Mouse (Mus musculus): ENCODE data around the gene Gck.

The Gck gene

GRCm38 (mm10) chr11:5913936-5914335 is 35.9 kb downstream of the Gck start:
- no peak for DNase-seq (ENCODE audit: inconsistent age in 2 of 2, low spot score in 1 of 2)

GRCm38 (mm10) chr11:5913256-5913655 is 36.6 kb downstream of the Gck start:
- no peak for DNase-seq (ENCODE audit: inconsistent age in 2 of 2, low spot score in 1 of 2)

- DNase-seq (ENCODE audit: inconsistent age in 2 of 2, low spot score in 1 of 2) = peak; percentile 45 to 82
Observed at GRCm38 (mm10) chr11:5912635-5913034, 37.2 kb downstream of the Gck start.

- no peak for DNase-seq (ENCODE audit: inconsistent age in 2 of 2, low spot score in 1 of 2)
Observed at GRCm38 (mm10) chr11:5908642-5909041, 41.2 kb downstream of the Gck start.

- no peak for DNase-seq (ENCODE audit: inconsistent age in 2 of 2, low spot score in 1 of 2)
Observed at GRCm38 (mm10) chr11:5907096-5907495, 42.8 kb downstream of the Gck start.

GRCm38 (mm10) chr11:5905778-5906518 is 43.9 kb downstream of the Gck start:
- DNase-seq (ENCODE audit: inconsistent age in 2 of 2, low spot score in 1 of 2) = no peak

GRCm38 (mm10) chr11:5904871-5905270 is 45.0 kb downstream of the Gck start:
- DNase-seq (ENCODE audit: inconsistent age in 2 of 2, low spot score in 1 of 2) = no peak

- no peak for DNase-seq (ENCODE audit: inconsistent age in 2 of 2, low spot score in 1 of 2)
Observed at GRCm38 (mm10) chr11:5904357-5904756, 45.5 kb downstream of the Gck start.

GRCm38 (mm10) chr11:5903844-5904243 is 46.0 kb downstream of the Gck start:
- no peak for DNase-seq (ENCODE audit: inconsistent age in 2 of 2, low spot score in 1 of 2)

- no peak for DNase-seq (ENCODE audit: inconsistent age in 2 of 2, low spot score in 1 of 2)
Observed at GRCm38 (mm10) chr11:5902390-5902789, 47.5 kb downstream of the Gck start.

GRCm38 (mm10) chr11:5901950-5902349 is 47.9 kb downstream of the Gck start:
- DNase-seq (ENCODE audit: inconsistent age in 2 of 2, low spot score in 1 of 2) = peak; percentile 39 to 66

GRCm38 (mm10) chr11:5901320-5901719 is 48.6 kb downstream of the Gck start:
- DNase-seq (ENCODE audit: inconsistent age in 2 of 2, low spot score in 1 of 2) = no peak

GRCm38 (mm10) chr11:5899286-5899685 is 50.6 kb downstream of the Gck start:
- no peak for DNase-seq (ENCODE audit: inconsistent age in 2 of 2, low spot score in 1 of 2)

- no peak for DNase-seq (ENCODE audit: inconsistent age in 2 of 2, low spot score in 1 of 2)
Observed at GRCm38 (mm10) chr11:5898531-5898930, 51.4 kb downstream of the Gck start, which contains the start of gene Myl7. Gene Myl7, minus strand, starts transcription at chr11:5898782.

GRCm38 (mm10) chr11:5897839-5898238 is 52.0 kb downstream of the Gck start:
- no peak for DNase-seq (ENCODE audit: inconsistent age in 2 of 2, low spot score in 1 of 2)

- DNase-seq (ENCODE audit: inconsistent age in 2 of 2, low spot score in 1 of 2) = no peak
Observed at GRCm38 (mm10) chr11:5897230-5897629, 52.7 kb downstream of the Gck start.

- DNase-seq (ENCODE audit: inconsistent age in 2 of 2, low spot score in 1 of 2) = peak in 1 of 2 experiments; percentile 16
Observed at GRCm38 (mm10) chr11:5893807-5894206, 56.1 kb downstream of the Gck start.

GRCm38 (mm10) chr11:5892810-5893368 is 57.0 kb downstream of the Gck start:
- DNase-seq (ENCODE audit: inconsistent age in 2 of 2, low spot score in 1 of 2) = peak in 1 of 2 experiments; percentile 33

GRCm38 (mm10) chr11:5892151-5892591 is 57.7 kb downstream of the Gck start:
- DNase-seq (ENCODE audit: inconsistent age in 2 of 2, low spot score in 1 of 2) = peak in 1 of 2 experiments; percentile 32

GRCm38 (mm10) chr11:5888563-5888962 is 61.3 kb downstream of the Gck start:
- peak in 1 of 2 experiments; percentile 19 for DNase-seq (ENCODE audit: inconsistent age in 2 of 2, low spot score in 1 of 2)

GRCm38 (mm10) chr11:5887250-5887649 is 62.6 kb downstream of the Gck start:
- DNase-seq (ENCODE audit: inconsistent age in 2 of 2, low spot score in 1 of 2) = no peak

- DNase-seq (ENCODE audit: inconsistent age in 2 of 2, low spot score in 1 of 2) = peak; percentile 53 to 85
Observed at GRCm38 (mm10) chr11:5886187-5886586, 63.7 kb downstream of the Gck start.

- DNase-seq (ENCODE audit: inconsistent age in 2 of 2, low spot score in 1 of 2) = no peak
Observed at GRCm38 (mm10) chr11:5882518-5882917, 67.4 kb downstream of the Gck start.

Data from adrenal gland, adult (tissue).